ENCODE assay signal across 8 mouse cellular contexts in genomic region chr14:58070481-58071119, GRCm38 (mm10). TPM values are rescaled to one million over a fixed set of nuclear protein-coding genes. Genes with fewer than 3 reads are reported as not detected.
DNase-seq lines count a peak whose midpoint lies in the region; ATAC-seq and TF ChIP-seq lines count a peak whose summit lies in the region.

TSS of gene Fgf9 (plus strand) at chr14:58070547.

- no peak for DNase-seq in spleen, adult 2 months (ENCODE audit: low read depth in 1 of 2, low spot score in 2 of 2)
- no peak for DNase-seq in spleen, postnatal 36 days (ENCODE audit: low spot score in 2 of 2)
- peak; percentile 60 to 71 for DNase-seq in cerebellum, adult 2 months
- peak; percentile 26 to 50 for DNase-seq in heart, adult 18-20 months
- DNase-seq in kidney, adult 8-10 months: peak; percentile 61
- no peak for DNase-seq in liver, embryonic 14.5 days (ENCODE audit: low read depth in 3 of 3, low spot score in 3 of 3)
- DNase-seq in urinary bladder, postnatal 10 days (ENCODE audit: low spot score): no peak

- H3K27me3 ChIP-seq in spleen, adult 2 months (ENCODE audit: control insufficient read depth, insufficient read depth, low read length): peaks cover 41% of the 10 kb centered on the region
- no peaks in the 10 kb centered on the region for H3K27me3 ChIP-seq in cerebellum, adult 2 months (ENCODE audit: control insufficient read depth, insufficient read depth, low read length)
- H3K27me3 ChIP-seq in liver, embryonic 14.5 days (ENCODE audit: control insufficient read depth, insufficient read depth, low read length): peaks cover 70% of the 10 kb centered on the region
- peaks cover 16% of the 10 kb centered on the region; the same call in 1 of the 2 replicates for H3K27me3 ChIP-seq in small intestine, adult 2 months (ENCODE audit: control insufficient read depth, insufficient read depth, low read length)

- no peak for TF ChIP-seq EP300 in liver, embryonic 14.5 days (IDR thresholded peaks at IDR 0.05; ENCODE audit: low read depth)

- TF ChIP-seq CTCF in spleen, adult 2 months (IDR thresholded peaks at IDR 0.05; ENCODE audit: extremely low read depth, insufficient read depth, insufficient read length, insufficient replicate concordance): no peak
- TF ChIP-seq CTCF in cerebellum, adult 2 months (IDR thresholded peaks at IDR 0.05; ENCODE audit: borderline replicate concordance, insufficient read depth, low read depth, low read length): no peak
- TF ChIP-seq CTCF in liver, embryonic 14.5 days (IDR thresholded peaks at IDR 0.05; ENCODE audit: low read depth): no peak
- no peak for TF ChIP-seq CTCF in small intestine, adult 2 months (IDR thresholded peaks at IDR 0.05; ENCODE audit: extremely low read depth, insufficient read length, insufficient replicate concordance, low read depth, low read length)

- no peaks in the 10 kb centered on the region for H3K9me3 ChIP-seq in liver, embryonic 14.5 days (ENCODE audit: control insufficient read depth, low read length)

- no peak within 1 kb of the TSS for H3K27ac ChIP-seq in spleen, adult 2 months (ENCODE audit: insufficient read depth, low read length)
- peak within 1 kb of the TSS; percentile 50 for H3K27ac ChIP-seq in cerebellum, adult 2 months (ENCODE audit: insufficient read depth, low read length)
- H3K27ac ChIP-seq in liver, embryonic 14.5 days: no peak within 1 kb of the TSS
- peak within 1 kb of the TSS; percentile 99 for H3K27ac ChIP-seq in small intestine, adult 2 months (ENCODE audit: insufficient read depth, low read depth, low read length)

- H3K4me3 ChIP-seq in spleen, adult 2 months (ENCODE audit: extremely low read depth, insufficient read depth, insufficient read length): peak within 1 kb of the TSS; percentile 10
- peak within 1 kb of the TSS; percentile 82 for H3K4me3 ChIP-seq in cerebellum, adult 2 months (replicated peaks; ENCODE audit: insufficient read depth, low read depth, low read length)
- H3K4me3 ChIP-seq in liver, embryonic 14.5 days (ENCODE audit: insufficient read depth in 1 of 2, low read depth in 2 of 2, low read length in 2 of 2): peak within 1 kb of the TSS; percentile 21 to 38
- peak within 1 kb of the TSS; percentile 84 for H3K4me3 ChIP-seq in small intestine, adult 2 months (ENCODE audit: low read depth, low read length)

- no peaks in the 10 kb centered on the region for H3K36me3 ChIP-seq in spleen, adult 2 months (ENCODE audit: control insufficient read depth, insufficient read depth, low read length)
- H3K36me3 ChIP-seq in liver, embryonic 14.5 days (replicated peaks; ENCODE audit: control insufficient read depth, insufficient read depth, low read depth): no peaks in the 10 kb centered on the region
- H3K36me3 ChIP-seq in small intestine, adult 2 months (ENCODE audit: control insufficient read depth, insufficient read depth, low read length): no peaks in the 10 kb centered on the region

- peak within 1 kb of the TSS; percentile 62 for H3K4me2 ChIP-seq in liver, embryonic 14.5 days (ENCODE audit: low read depth)

- H3K4me1 ChIP-seq in spleen, adult 2 months (ENCODE audit: control insufficient read depth, insufficient read depth, insufficient read length): peaks cover 16% of the 10 kb centered on the region
- H3K4me1 ChIP-seq in cerebellum, adult 2 months (ENCODE audit: control insufficient read depth, insufficient read depth, low read length): no peaks in the 10 kb centered on the region; the same call in 1 of the 2 replicates
- no peaks in the 10 kb centered on the region for H3K4me1 ChIP-seq in liver, embryonic 14.5 days (replicated peaks; ENCODE audit: control insufficient read depth in 2 of 2, insufficient read depth in 2 of 2, low read length in 1 of 2)
- H3K4me1 ChIP-seq in small intestine, adult 2 months (ENCODE audit: control insufficient read depth, insufficient read depth, insufficient read length, low read length): peaks cover 6% of the 10 kb centered on the region

- WGBS in spleen, adult 2 months: 2% methylated on average over 33 of the region's 33 CpGs
- under 1% methylated on average over 33 of the region's 33 CpGs for WGBS in cerebellum, adult 2 months
- 1% methylated on average over 33 of the region's 33 CpGs for WGBS in liver, embryonic 14.5 days (ENCODE audit: insufficient replicate concordance)
- WGBS in small intestine, adult 2 months: 1% methylated on average over 29 of the region's 33 CpGs

- H3K9ac ChIP-seq in liver, embryonic 14.5 days (replicated peaks): no peak within 1 kb of the TSS

- ATAC-seq in liver, embryonic 14.5 days (ENCODE audit: insufficient read depth): no peak

- TF ChIP-seq POLR2A in spleen, adult 2 months (IDR thresholded peaks at IDR 0.05; ENCODE audit: low read depth, low read length): no peak
- no peak for TF ChIP-seq POLR2A in cerebellum, adult 2 months (IDR thresholded peaks at IDR 0.05; ENCODE audit: borderline replicate concordance, insufficient read depth, low read length)
- TF ChIP-seq POLR2A in small intestine, adult 2 months (IDR thresholded peaks at IDR 0.05; ENCODE audit: low read depth, low read length): no peak

RNA-seq across cellular contexts. Expression of gene Fgf9, which starts in this region (rescaled TPM):
- not detected in 2 replicates for polyA plus RNA-seq in spleen, adult 2 months (2012; rRNA removed)
- 41.3 and 42.1 TPM in 2 replicates for polyA plus RNA-seq in cerebellum, adult 2 months (2012; rRNA removed)
- total RNA-seq in heart, adult 18-20 months (2021): 1 to 10 TPM; 7.1 TPM
- polyA plus RNA-seq in liver, embryonic 14.5 days (2012; rRNA removed): 0.08 and 0.10 TPM in 2 replicates
- polyA plus RNA-seq in liver, embryonic 14.5 days (2014; fragmentation: Nextera tagmentation; extraction: Ambion mirVana): 0.25 and 0.51 TPM in 2 replicates
- 0.14 and 0.62 TPM in 2 replicates for polyA plus RNA-seq in small intestine, adult 2 months (2012; rRNA removed)

Comparison
In these comparisons a context has a peak if more than half of its experiments do, and no peak if none do; other contexts are left out.
1. RNA of gene Fgf9 (polyA plus RNA-seq): 41.3 to 42.1 TPM in cerebellum, adult 2 months; 0.14 to 0.62 TPM in small intestine, adult 2 months, 0.08 to 0.51 TPM in liver, embryonic 14.5 days and not detected in spleen, adult 2 months; every median in the first group is over 10 times any median in the second.
2. DNase-seq: peak in cerebellum, adult 2 months (2 of 2), heart, adult 18-20 months (2 of 2) and kidney, adult 8-10 months (2 of 2); none in spleen, adult 2 months (0 of 2), spleen, postnatal 36 days (0 of 2), liver, embryonic 14.5 days (0 of 3) and urinary bladder, postnatal 10 days (single experiment).
3. H3K27ac ChIP-seq: peak in cerebellum, adult 2 months (single experiment) and small intestine, adult 2 months (single experiment); none in spleen, adult 2 months (single experiment) and liver, embryonic 14.5 days (single experiment).
4. H3K4me3 ChIP-seq: peak in every context shown above with its lines; median percentile 84 in small intestine, adult 2 months; 82 in cerebellum, adult 2 months; 30 in liver, embryonic 14.5 days; 10 in spleen, adult 2 months.